Mouse (Mus musculus) urinary bladder, postnatal 4 days (tissue): ENCODE measurements around the gene Coq8b.

Experiments used
- DNase-seq, 2 experiments: peaks; one replicate each; pipeline ENCODE4 v3.0.0; 2021 to 2022; ENCODE audit warnings: low spot score in 2 of 2

The Coq8b gene

GRCm38 (mm10) chr7:27306161-27307160 is 73.6 kb downstream of the Coq8b start:
- DNase-seq = no peak

- DNase-seq = no peak
These were observed 74.7 kb downstream of the Coq8b start for GRCm38 (mm10) chr7:27307551-27307950.
